Mouse (Mus musculus) layer of hippocampus, adult 11-12 months (tissue): Measurements from ENCODE around the gene Pde4b.
A peak's percentile ranks its signal among the peaks of the same experiment; 100 is the strongest.

Experiments
- DNase-seq: peaks from one replicate; pipeline ENCODE4 v3.0.0; 2022; ENCODE audit warnings: low spot score

Gene Pde4b

GRCm38 (mm10) chr4:102507753-102508152 lies 420.4 kb downstream of the Pde4b start:
- no peak for DNase-seq

- no peak for DNase-seq
Observed at GRCm38 (mm10) chr4:102510061-102510460, 422.7 kb downstream of the Pde4b start.

DNA sequence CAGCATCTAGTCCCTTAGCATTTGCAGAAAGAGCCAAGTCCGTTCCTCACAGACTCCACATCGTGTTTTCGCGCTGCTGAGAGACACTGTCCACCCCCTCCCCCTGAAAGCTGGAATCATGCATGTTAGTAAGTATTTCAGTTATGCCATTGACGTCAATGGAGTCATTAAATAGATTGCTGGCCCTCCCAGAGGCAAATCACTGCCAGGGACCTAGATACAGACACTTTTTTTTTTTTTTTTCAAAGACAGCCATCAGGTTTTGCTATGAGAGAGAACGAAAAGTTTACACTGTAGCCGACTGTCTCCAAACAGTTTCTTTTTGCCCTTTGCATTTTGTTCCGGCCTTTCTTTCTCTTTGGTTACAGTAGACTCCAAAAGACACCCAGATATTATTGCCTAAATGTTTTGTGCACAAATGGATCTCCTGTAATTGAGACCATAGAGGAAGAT lies 423.6 kb downstream of the Pde4b start:
- DNase-seq: no peak

DNA sequence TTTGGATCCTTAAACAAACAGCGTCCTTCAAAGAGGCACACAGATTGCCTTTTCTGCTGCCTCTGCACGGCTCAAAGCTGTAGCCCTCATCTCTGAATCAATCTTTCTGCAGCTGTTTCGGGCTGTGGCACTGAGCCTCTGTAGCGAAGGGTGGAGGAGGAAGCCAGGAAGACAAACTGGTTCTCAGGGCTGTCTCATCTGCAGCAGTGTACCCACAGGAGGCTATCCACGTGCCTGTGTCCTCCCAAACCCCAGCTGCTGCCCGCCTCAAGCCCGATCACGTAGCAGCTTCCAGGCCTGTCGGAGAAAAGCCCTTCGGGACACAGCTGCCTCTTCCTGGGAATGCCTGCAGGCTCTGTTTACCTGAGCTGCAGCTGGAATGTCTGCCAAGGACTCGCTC lies 424.2 kb downstream of the Pde4b start:
- peak; percentile 24 for DNase-seq

- DNase-seq: no peak
Observed at GRCm38 (mm10) chr4:102512940-102513339, 425.6 kb downstream of the Pde4b start.

DNA sequence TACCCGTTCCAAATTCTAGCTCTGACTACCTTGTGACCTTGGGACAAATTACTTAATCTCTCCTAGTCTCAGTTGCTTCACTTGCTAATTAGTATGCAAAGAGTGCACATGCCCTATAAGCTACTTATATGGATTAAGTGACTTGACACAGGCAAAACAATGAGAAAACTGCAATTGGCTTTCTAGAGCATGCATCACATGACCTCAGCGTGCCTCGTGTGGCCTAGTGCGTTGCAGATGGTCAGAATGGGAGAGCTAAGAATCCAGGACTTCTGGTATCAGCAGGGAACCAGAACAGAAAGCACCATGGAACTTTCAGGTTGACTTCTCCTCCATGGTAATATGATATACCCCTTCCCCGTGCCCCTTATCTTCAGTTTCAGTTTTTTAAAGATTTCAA lies 426.2 kb downstream of the Pde4b start:
- DNase-seq: no peak

GRCm38 (mm10) chr4:102514972-102515835 lies 427.9 kb downstream of the Pde4b start:
- no peak for DNase-seq

GRCm38 (mm10) chr4:102516395-102516794 lies 429.1 kb downstream of the Pde4b start:
- DNase-seq: no peak

DNA sequence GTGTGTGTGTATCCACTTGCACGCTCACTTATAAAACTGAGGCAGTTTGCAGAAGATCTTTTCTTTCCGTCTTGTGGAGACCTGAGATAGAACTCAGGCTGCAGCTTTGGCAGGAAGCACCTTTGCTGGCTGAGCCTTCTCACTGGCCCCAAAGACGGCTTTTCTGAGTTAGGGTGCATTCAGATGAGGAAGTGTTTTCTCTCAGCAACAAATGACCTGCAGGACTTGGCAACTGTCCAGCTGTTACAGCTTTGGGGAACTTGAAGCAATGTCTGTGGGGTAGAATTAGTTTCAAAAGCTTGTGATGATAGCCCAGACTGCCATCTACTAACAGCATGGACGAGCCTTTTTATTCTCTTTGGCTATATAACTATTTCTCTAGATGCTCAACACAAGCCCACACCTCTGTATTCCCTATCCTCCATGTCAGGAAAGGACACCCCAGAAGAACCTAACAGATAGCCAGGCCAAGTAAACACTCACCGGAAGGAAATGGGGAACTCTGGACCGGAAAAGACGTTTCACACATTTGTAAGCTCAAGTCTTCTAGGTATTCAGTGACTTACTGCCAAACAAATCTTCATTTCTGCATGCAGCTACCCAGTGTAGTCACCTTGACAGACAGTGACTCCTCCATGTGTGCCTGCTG lies 429.8 kb downstream of the Pde4b start:
- peak; percentile 67 for DNase-seq

GRCm38 (mm10) chr4:102517653-102518052 lies 430.3 kb downstream of the Pde4b start:
- no peak for DNase-seq

DNA sequence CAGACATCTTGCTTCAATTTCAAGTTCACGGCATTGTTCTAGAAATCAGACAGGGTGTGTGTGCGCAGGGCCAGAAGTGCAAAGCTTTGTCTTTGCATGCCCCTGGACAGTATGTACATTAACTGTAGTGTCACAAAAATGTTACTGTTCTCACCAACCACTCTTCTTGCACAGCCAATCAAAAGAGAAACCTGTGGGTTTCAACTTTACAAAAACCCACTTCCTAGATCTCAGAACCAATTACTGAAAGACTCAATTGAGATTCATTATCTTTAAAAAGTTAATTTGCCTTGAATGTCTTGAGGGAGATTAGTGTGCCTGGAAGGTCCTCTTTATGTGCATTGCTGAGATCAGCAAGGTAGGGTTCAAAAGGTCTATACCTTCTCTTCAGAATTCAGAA lies 431.0 kb downstream of the Pde4b start:
- DNase-seq: no peak

DNA sequence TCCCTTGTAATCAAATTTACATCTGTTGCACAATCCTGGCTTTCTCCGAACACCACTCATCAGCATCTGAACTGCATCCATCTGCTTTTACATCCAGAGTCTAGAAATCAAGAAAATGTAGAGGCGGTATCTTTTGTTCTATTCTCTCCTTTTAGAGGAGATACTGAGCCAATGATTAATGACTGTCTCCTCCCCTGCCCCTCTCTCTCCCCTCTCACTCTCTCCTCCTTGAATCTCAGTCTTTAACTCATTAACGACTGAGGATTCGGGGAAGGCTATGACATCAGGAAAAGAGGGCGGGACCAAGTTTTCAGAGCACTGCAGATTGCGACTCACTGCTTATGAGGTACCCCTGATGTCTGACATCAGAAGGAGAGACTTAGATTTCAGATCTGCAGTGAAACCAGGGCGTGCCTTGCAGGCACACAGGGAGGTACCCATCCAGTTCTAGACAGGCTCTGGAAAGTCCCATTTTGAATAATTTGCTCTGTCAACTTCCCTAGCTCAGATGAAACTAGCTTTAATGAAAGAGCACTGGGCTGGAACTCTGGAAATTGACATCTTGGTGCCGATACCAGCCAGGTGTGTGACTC lies 433.4 kb downstream of the Pde4b start:
- DNase-seq: no peak

DNA sequence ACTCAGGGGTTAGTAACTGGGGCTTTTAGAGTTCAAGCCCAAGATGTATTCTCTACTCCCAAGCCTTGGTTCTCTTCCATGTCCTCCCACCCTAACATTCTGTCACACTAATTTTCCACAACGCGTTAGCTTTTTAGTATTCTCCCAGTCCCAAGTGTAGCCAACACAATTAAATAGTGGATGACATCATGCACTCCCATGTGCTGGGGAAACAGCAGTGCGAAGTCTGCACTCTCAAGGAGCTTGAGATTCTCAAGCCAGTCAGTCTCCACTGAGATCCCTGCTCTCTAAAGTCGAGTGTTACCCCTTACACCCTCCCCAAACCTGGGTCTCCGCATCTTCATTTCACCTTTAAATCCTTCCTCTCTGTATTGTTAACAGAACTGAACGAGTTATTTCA lies 434.1 kb downstream of the Pde4b start:
- no peak for DNase-seq

GRCm38 (mm10) chr4:102527361-102527760 lies 440.0 kb downstream of the Pde4b start:
- no peak for DNase-seq

GRCm38 (mm10) chr4:102530797-102531196 lies 443.5 kb downstream of the Pde4b start:
- no peak for DNase-seq

DNA sequence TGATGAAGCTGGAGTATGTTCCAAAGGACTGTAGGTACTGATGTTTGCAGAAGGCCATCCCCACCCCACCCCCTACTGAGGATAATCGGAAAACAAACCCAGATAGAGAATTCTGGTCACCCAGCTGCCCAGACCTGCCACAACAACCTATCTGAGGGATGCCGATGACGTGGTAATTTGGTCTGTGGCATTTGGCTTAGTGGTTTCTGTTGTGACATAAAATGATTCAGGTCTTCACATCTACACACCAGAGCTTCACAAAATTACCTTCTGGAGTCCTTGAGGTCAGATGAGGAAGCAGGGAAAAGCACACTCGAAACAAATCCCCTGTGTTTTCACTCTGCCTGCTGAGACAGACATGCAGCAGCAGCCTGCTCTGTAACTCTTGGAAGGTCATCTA lies 444.4 kb downstream of the Pde4b start:
- no peak for DNase-seq

- DNase-seq: peak; percentile 52
Observed at GRCm38 (mm10) chr4:102533183-102534048, 446.1 kb downstream of the Pde4b start.

GRCm38 (mm10) chr4:102534049-102534730 lies 446.8 kb downstream of the Pde4b start:
- peak; percentile 32 for DNase-seq

GRCm38 (mm10) chr4:102535886-102536285 lies 448.5 kb downstream of the Pde4b start:
- DNase-seq: no peak

DNA sequence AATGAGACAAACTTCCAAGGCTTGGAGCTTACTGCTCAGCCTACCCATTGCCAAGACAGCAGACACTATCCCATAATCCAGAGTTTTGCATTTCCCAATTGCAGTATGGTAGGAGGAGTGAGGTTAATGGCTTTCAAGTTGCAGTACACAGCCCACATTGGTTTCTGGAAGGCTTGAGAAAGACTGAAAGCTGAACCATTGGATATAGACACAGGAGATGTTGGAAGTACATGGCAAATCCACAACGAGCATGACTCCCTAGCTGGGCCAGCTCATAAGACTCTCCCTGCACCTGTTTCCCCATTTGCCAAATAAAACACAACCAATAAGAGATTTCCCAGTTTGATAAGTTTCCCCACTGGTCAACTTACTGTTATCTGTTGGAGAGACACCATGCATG lies 450.9 kb downstream of the Pde4b start:
- DNase-seq: no peak

DNA sequence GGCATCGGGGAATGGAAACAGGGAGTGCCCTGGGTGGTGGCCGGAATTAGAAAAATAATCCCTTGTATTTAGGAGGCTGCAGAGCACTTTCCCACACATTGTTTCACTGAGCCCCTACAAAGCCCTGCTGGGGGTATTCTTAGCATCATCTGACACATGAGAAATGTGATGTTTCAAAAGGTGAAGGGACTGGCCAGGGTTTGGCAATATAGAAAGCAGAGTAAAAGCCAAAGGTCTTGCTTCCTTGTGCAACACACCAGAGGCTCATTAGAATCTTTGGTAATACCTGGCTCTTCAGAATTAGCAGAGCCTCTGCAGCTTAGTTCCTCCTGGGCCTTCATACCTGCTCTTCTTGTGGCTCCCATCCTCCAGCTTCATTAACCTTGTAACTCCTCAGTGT lies 451.4 kb downstream of the Pde4b start:
- DNase-seq: no peak
